Mouse (Mus musculus): ENCODE measurements around the gene Zbtb43. TPM values are rescaled to one million over a fixed set of nuclear protein-coding genes. Genes with fewer than 3 reads are reported as not detected.
A peak's percentile ranks its signal among the peaks of the same experiment; 100 is the strongest.

Zbtb43 gene
- polyA plus RNA-seq, 1 experiment, result 16.0 TPM

DNA sequence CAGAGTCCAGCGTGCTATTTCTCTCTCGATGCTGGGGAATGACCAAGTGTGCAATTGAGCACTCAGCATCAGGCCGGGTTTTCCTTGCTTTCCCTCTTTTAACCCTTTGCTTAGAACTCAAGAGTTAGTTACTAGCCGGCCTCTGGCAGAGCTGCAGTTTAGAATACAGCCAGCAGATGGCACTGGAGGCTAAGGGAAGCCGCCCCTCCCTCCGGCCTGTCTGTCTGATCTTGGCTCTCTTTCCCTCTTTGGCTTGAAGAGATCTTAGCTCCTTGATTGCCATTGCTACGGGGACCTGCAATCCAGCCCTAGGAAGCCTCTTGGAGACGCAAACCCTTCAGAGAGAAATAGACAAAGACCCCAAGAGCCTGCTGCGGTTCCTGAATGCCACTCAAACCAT lies 18.5 kb upstream of the Zbtb43 start:
- H3K4me1 ChIP-seq (ENCODE audit: control insufficient read depth, insufficient read depth, low read length), result no peaks in the 10 kb centered on the region
- no peak overlapping the region for H3K27ac ChIP-seq (ENCODE audit: insufficient read depth, low read depth, low read length)
- H3K4me3 ChIP-seq (ENCODE audit: insufficient read depth, low read length), result no peak overlapping the region
- peak; percentile 79 for TF ChIP-seq CTCF (IDR thresholded peaks at IDR 0.05; ENCODE audit: low read depth, low read length)
- TF ChIP-seq POLR2A (IDR thresholded peaks at IDR 0.05; ENCODE audit: borderline replicate concordance, low read depth, low read length), result no peak

DNA sequence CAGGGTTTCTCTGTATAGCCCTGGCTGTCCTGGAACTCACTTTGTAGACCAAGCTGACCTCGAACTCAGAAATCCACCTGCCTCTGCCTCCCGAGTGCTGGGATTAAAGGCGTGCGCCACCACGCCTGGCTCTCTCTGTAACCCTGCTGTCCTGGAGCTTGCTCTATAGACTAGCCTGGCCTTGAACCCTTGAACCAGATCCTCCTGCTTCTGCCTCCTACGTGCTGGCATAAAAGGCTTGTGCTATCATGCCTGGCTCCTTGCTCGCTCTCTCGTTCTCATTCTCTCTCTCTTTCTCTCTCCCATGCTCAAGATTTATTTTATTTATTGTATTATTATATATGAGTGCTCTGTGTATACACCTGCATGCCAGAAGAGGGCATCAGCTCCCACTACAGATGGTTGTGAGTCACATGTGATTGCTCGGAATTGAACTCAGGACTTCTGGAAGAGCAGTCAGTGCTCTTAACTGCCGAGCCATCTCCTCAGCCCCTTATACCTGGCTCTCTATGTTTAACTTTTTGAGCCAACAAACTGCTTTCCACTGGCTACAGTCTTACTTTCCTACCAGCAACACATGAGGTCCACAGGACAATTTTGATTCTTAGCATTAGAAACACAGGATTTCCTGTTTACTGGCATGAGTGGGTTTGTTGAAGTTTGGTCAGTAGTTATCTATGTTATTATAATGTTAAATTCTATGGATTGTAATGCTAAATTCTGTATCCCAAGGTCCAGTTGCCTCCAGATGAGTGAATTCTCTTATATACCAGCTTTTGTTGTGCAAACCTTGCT lies 9.8 kb upstream of the Zbtb43 start:
- no peak for TF ChIP-seq POLR2A (IDR thresholded peaks at IDR 0.05; ENCODE audit: borderline replicate concordance, low read depth, low read length)
- Histone ChIP-seq H3K4me1 (ENCODE audit: control insufficient read depth, insufficient read depth, low read length) (no peaks in the 10 kb centered on the region), H3K27ac (ENCODE audit: insufficient read depth, low read depth, low read length) (no peak overlapping the region), H3K4me3 (ENCODE audit: insufficient read depth, low read length) (no peak overlapping the region)

DNA sequence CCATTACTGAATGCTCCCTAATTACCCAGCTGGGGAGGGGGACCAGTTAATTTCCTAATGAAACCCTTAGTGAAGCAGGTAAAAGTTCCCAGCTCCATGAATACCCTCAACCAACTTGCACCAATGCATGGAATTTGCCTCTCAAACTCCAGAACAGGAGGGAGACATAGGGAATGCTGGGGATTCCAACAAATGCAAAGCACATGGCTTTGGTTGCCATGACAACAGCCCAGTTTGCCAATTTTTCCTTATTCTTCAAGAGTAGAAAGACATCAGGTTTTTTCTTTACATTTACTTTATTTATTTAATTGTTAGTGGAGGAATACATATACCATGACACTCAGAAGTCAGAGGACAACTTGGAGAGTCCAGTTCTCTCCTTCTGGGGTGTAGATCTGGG lies 7.6 kb upstream of the Zbtb43 start:
- TF ChIP-seq CTCF (IDR thresholded peaks at IDR 0.05; ENCODE audit: low read depth, low read length) (no peak), POLR2A (IDR thresholded peaks at IDR 0.05; ENCODE audit: borderline replicate concordance, low read depth, low read length) (no peak)
- no peaks in the 10 kb centered on the region for H3K4me1 ChIP-seq (ENCODE audit: control insufficient read depth, insufficient read depth, low read length)
- no peak overlapping the region for H3K4me3 ChIP-seq (ENCODE audit: insufficient read depth, low read length)
- no peak overlapping the region for H3K27ac ChIP-seq (ENCODE audit: insufficient read depth, low read depth, low read length)

DNA sequence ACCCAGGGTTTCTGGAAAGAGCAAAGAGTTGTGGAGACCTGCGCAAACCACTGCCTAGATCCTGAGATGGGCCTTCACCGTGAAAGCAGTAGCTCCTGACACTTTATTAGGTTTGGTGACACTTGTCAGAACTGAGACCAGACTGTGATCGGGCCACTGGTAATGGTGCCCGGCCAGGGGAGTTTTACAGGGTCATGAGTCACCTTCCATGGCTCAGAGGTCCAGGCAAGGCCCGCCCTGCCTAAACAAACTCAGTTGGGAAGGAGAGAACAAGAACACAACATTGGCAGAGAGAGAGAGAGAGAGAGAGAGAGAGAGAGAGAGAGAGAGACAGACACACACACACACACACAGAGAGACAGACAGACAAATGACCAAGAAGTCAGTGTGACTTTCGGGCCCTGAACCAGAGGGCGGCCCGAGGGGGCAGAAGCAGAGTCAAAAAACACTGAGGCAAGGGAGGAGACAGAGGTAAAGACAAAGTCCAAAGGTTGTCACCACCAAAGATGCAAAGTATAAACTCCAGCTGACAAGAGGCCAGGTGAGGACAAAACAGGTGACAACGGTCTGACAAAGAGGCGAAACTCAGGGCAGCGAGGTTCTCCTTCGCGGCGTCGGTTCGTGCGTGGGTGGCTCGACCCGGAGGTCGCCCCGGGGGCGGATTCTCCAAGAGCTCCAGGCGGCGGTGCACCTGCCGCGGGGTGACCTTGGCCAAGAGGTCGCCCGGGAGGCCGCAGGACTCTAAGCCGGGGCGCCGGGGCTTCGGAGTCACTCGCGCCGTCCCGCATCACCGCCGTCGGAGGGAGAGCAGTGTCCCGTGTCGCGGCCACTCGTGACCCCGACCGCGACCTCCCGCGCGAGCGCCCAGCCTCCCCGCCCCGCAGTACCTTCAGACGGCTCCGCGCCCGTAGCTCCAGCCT lies 553 bp downstream of the Zbtb43 start:
- peak overlapping the region; percentile 26; the same call in 1 of the 2 replicates for H3K27ac ChIP-seq (ENCODE audit: insufficient read depth, low read depth, low read length)
- TF ChIP-seq POLR2A (IDR thresholded peaks at IDR 0.05; ENCODE audit: borderline replicate concordance, low read depth, low read length) (no peak), CTCF (IDR thresholded peaks at IDR 0.05; ENCODE audit: low read depth, low read length) (no peak)
- peak overlapping the region; percentile 87 for H3K4me3 ChIP-seq (ENCODE audit: insufficient read depth, low read length)
- peaks cover 19% of the 10 kb centered on the region for H3K4me1 ChIP-seq (ENCODE audit: control insufficient read depth, insufficient read depth, low read length)

DNA sequence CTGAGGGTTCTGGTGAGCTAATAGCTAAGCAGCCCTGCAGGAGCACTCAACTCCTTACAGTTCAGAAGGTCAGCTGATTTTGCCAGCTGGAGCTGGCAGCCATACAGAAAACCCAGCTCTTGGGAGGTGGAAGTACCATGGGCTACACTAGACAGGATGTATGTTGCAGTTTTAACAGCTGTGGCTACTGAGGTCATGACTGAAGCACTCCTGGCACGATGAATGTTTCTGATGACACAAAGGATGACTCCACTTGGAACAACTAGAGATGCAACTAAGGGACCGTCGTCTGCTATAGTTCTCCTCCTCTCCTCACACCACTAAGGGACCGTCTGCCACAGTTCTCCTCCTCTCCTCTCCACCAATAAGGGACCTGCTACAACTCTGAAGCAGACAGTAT lies 2.4 kb downstream of the Zbtb43 start:
- no peak for TF ChIP-seq POLR2A (IDR thresholded peaks at IDR 0.05; ENCODE audit: borderline replicate concordance, low read depth, low read length)
- TF ChIP-seq CTCF (IDR thresholded peaks at IDR 0.05; ENCODE audit: low read depth, low read length), result no peak
- no peak overlapping the region for H3K27ac ChIP-seq (ENCODE audit: insufficient read depth, low read depth, low read length)
- H3K4me1 ChIP-seq (ENCODE audit: control insufficient read depth, insufficient read depth, low read length), result peaks cover 19% of the 10 kb centered on the region
- H3K4me3 ChIP-seq (ENCODE audit: insufficient read depth, low read length), result no peak overlapping the region

DNA sequence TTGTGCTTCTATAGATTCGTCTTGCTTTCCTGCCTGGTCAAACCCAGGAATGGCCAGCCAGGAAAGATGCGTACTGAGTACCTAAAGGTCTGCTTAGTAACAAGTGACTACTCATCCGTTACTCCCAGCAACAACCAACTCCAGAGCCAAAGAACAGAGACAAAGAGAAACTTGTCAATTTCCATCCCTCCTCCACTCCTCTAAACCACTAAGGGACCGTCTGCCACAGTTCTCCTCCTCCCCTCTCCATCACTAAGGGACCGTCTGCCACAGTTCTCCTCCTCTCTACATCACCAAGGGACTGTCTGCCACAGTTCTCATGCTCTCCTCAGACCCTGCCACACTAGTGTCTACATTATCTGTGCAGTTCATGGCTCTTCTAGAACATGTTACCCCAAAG lies 3.1 kb downstream of the Zbtb43 start:
- TF ChIP-seq CTCF (IDR thresholded peaks at IDR 0.05; ENCODE audit: low read depth, low read length), result no peak
- H3K4me3 ChIP-seq (ENCODE audit: insufficient read depth, low read length), result no peak overlapping the region
- peaks cover 19% of the 10 kb centered on the region for H3K4me1 ChIP-seq (ENCODE audit: control insufficient read depth, insufficient read depth, low read length)
- H3K27ac ChIP-seq (ENCODE audit: insufficient read depth, low read depth, low read length), result no peak overlapping the region

DNA sequence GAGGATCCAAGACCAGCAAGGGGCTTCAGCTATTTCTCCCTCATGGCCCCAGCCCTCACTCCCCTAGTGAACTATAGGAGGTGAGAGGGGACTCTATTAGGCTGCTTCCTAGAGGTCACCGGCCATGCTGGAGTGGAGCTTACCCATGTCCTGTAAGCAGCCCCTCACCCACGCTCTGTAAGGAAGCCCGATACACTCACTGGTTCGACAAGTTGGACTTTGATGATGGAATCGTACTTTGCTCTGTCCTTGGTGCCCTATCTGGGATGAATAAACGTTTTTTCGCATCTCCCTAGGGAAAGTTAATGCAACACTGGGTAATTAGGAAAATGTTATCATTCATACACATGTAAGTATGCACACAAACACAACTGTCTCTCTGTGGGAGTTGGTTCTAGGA lies 6.3 kb downstream of the Zbtb43 start:
- TF ChIP-seq CTCF (IDR thresholded peaks at IDR 0.05; ENCODE audit: low read depth, low read length) (no peak), POLR2A (IDR thresholded peaks at IDR 0.05; ENCODE audit: borderline replicate concordance, low read depth, low read length) (no peak)
- Histone ChIP-seq H3K4me1 (ENCODE audit: control insufficient read depth, insufficient read depth, low read length) (peaks cover 16% of the 10 kb centered on the region), H3K27ac (ENCODE audit: insufficient read depth, low read depth, low read length) (no peak overlapping the region), H3K4me3 (ENCODE audit: insufficient read depth, low read length) (no peak overlapping the region)

DNA sequence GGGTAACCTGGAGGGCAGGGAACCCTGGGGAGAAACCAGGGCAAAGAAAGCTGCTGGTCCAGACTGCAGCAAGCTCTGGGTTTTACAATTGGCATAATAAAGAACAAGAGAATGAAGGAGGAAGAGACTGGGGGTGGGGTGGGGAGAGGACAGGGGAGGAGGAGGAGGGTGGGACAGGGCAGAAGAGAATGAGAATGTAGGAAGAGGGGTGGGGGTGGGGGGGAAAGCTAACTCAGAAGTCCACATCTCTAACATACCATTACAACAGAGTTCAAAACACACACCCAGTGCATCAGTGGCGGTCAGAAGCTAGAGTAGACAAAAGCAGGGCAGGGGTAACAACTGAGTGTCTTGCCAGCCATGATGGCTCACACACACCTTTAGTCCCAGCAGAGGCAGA lies 7.3 kb downstream of the Zbtb43 start:
- Histone ChIP-seq H3K27ac (ENCODE audit: insufficient read depth, low read depth, low read length) (no peak overlapping the region), H3K4me3 (ENCODE audit: insufficient read depth, low read length) (no peak overlapping the region), H3K4me1 (ENCODE audit: control insufficient read depth, insufficient read depth, low read length) (peaks cover 7% of the 10 kb centered on the region)
- TF ChIP-seq CTCF (IDR thresholded peaks at IDR 0.05; ENCODE audit: low read depth, low read length), result no peak

DNA sequence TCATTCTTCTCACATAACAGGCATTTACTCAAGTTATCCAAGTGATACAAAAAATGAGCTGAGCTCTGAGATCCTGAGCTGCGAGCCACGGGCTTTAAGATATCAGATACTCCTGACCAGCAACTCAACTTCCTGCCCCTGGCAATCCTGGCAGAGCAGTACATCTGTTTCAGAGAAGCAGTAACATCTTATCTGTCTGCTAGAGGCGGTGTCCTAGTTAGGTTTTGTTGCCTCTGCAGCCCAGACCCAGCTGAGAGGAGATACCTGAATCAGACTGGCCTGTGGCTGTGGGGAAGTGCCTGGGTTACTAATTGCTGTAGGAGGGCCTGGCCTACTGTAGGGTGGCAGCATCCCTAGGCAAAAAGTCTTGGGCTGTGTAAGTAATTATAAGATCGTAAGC lies 8.7 kb downstream of the Zbtb43 start:
- TF ChIP-seq CTCF (IDR thresholded peaks at IDR 0.05; ENCODE audit: low read depth, low read length) (no peak), POLR2A (IDR thresholded peaks at IDR 0.05; ENCODE audit: borderline replicate concordance, low read depth, low read length) (no peak)
- Histone ChIP-seq H3K27ac (ENCODE audit: insufficient read depth, low read depth, low read length) (no peak overlapping the region), H3K4me3 (ENCODE audit: insufficient read depth, low read length) (no peak overlapping the region), H3K4me1 (ENCODE audit: control insufficient read depth, insufficient read depth, low read length) (no peaks in the 10 kb centered on the region)

DNA sequence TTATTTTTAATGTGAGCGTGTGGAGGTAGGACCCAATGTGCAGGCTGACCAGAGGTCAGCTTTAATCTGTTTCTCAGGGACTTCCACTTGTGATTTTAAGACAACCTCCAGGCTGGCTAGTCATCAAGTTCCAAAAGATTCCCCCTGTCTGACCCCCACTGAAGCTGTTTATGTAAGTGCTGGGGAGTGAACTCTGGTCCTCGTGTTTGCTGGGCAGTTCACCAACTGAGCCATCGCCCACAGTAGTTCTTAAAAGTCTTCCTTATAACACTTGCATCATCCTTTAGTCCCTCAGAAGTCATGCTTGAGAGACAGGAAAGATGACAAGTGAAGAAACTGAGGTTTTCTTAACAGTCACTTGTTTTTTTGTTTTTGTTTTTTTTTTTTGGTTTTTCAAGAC lies 11.7 kb downstream of the Zbtb43 start:
- no peak overlapping the region for H3K4me3 ChIP-seq (ENCODE audit: insufficient read depth, low read length)
- H3K27ac ChIP-seq (ENCODE audit: insufficient read depth, low read depth, low read length), result no peak overlapping the region
- no peak for TF ChIP-seq POLR2A (IDR thresholded peaks at IDR 0.05; ENCODE audit: borderline replicate concordance, low read depth, low read length)
- no peak for TF ChIP-seq CTCF (IDR thresholded peaks at IDR 0.05; ENCODE audit: low read depth, low read length)
- H3K4me1 ChIP-seq (ENCODE audit: control insufficient read depth, insufficient read depth, low read length), result peaks cover 6% of the 10 kb centered on the region

Data from bone marrow macrophage, adult 2 months (primary cell).